Mouse (Mus musculus) Muller cell, postnatal 12 days (primary cell): ENCODE results near the gene Itfg1.

ENCODE experiments used
- DNase-seq: peaks from one replicate; pipeline ENCODE4 v3.0.0-alpha.2; 2015; ENCODE audit errors: inconsistent ontology term

Itfg1 gene

GRCm38 (mm10) chr8:85730545-85730944 lies 110.2 kb downstream of the Itfg1 start:
- DNase-seq, result no peak

- no peak for DNase-seq
These were observed 123.5 kb downstream of the Itfg1 start for GRCm38 (mm10) chr8:85717271-85717670.

GRCm38 (mm10) chr8:85716696-85717095 lies 124.0 kb downstream of the Itfg1 start:
- DNase-seq, result no peak

- no peak for DNase-seq
These were observed 133.7 kb downstream of the Itfg1 start for GRCm38 (mm10) chr8:85706988-85707387.

- DNase-seq, result peak; percentile 90
These were observed 139.9 kb downstream of the Itfg1 start, which contains the start of gene Neto2 for GRCm38 (mm10) chr8:85700751-85701351. Neto2 (minus strand) TSS chr8:85700924.

- peak; percentile 83 for DNase-seq
These were observed 140.5 kb downstream of the Itfg1 start for GRCm38 (mm10) chr8:85700101-85700750.

- peak; percentile 55 for DNase-seq
These were observed 141.7 kb downstream of the Itfg1 start for GRCm38 (mm10) chr8:85699051-85699450.
